In genomic region chr4:133495711-133496110, GRCm38 (mm10) we compare ENCODE assay signal across 12 mouse cellular contexts. TPM values are rescaled to one million over a fixed set of nuclear protein-coding genes. Genes with fewer than 3 reads are reported as not detected.
DNase-seq lines count a peak whose midpoint lies in the region; ATAC-seq lines count a peak whose summit lies in the region.
"Had no signal": no experiment of that assay in that cellular context is flagged by ENCODE, and none has a peak within 500 bp of the region (broad histone marks: within the 10 kb centered on the region; RNA-seq: fewer than 3 reads in every experiment).

No protein-coding gene starts in this region.

- ATAC-seq in forebrain, embryonic 15.5 days (replicated peaks), result no peak
- ATAC-seq in forebrain, embryonic 14.5 days, result no peak
- ATAC-seq: activated CD4-positive, CD25-positive, alpha-beta regulatory T cell, adult 4 months had no signal

- peaks cover 52% of the 10 kb centered on the region for H3K27me3 ChIP-seq in forebrain, embryonic 15.5 days
- H3K27me3 ChIP-seq in forebrain, embryonic 14.5 days (replicated peaks; ENCODE audit: control insufficient read depth, insufficient read depth, low read length), result peaks cover 57% of the 10 kb centered on the region

- H3K36me3 ChIP-seq in forebrain, embryonic 15.5 days, result no peaks in the 10 kb centered on the region
- H3K36me3 ChIP-seq in forebrain, embryonic 14.5 days (ENCODE audit: control insufficient read depth, insufficient read depth, low read length), result no peaks in the 10 kb centered on the region
- H3K36me3 ChIP-seq: embryonic facial prominence, embryonic 12.5 days; limb, embryonic 15.5 days; stomach, embryonic 15.5 days had no signal

- peak overlapping the region; percentile 9; the same call in 1 of the 2 replicates for H3K4me2 ChIP-seq in forebrain, embryonic 15.5 days (replicated peaks)
- no peak overlapping the region for H3K4me2 ChIP-seq in forebrain, embryonic 14.5 days (ENCODE audit: low read length)
- H3K4me2 ChIP-seq: embryonic facial prominence, embryonic 12.5 days; limb, embryonic 15.5 days; stomach, embryonic 15.5 days had no signal

- H3K27ac ChIP-seq in forebrain, embryonic 15.5 days (replicated peaks), result no peak overlapping the region
- no peak overlapping the region for H3K27ac ChIP-seq in forebrain, embryonic 14.5 days (ENCODE audit: low read depth, low read length)
- H3K27ac ChIP-seq: embryonic facial prominence, embryonic 12.5 days; limb, embryonic 15.5 days; stomach, embryonic 15.5 days had no signal

- 24% methylated on average over 7 of the region's 7 CpGs for WGBS in forebrain, embryonic 15.5 days
- WGBS in forebrain, embryonic 14.5 days, result 28% methylated on average over 7 of the region's 7 CpGs

- H3K9ac ChIP-seq in forebrain, embryonic 15.5 days (replicated peaks), result no peak overlapping the region
- no peak overlapping the region for H3K9ac ChIP-seq in forebrain, embryonic 14.5 days (ENCODE audit: low read length)
- H3K9ac ChIP-seq: embryonic facial prominence, embryonic 12.5 days; limb, embryonic 15.5 days; stomach, embryonic 15.5 days had no signal

- DNase-seq in forebrain, embryonic 14.5 days (ENCODE audit: low spot score), result no peak
- DNase-seq in kidney, postnatal 4 days, result peak; percentile 72 to 76
- no peak for DNase-seq in kidney, adult 18-20 months
- DNase-seq in R1 (ENCODE audit: low read depth, low spot score), result peak; percentile 37
- peak; percentile 86 for DNase-seq in cerebellum, postnatal 10 days
- no peak for DNase-seq in frontal cortex, postnatal 25 days (ENCODE audit: low spot score in 2 of 2)
- no peak for DNase-seq in thymus, postnatal 36 days

- no peaks in the 10 kb centered on the region for H3K9me3 ChIP-seq in forebrain, embryonic 15.5 days
- H3K9me3 ChIP-seq in forebrain, embryonic 14.5 days (replicated peaks; ENCODE audit: control insufficient read depth, low read length), result no peaks in the 10 kb centered on the region
- H3K9me3 ChIP-seq: embryonic facial prominence, embryonic 12.5 days; limb, embryonic 15.5 days; stomach, embryonic 15.5 days had no signal

- H3K4me3 ChIP-seq in forebrain, embryonic 15.5 days, result no peak overlapping the region
- H3K4me3 ChIP-seq in forebrain, embryonic 14.5 days (ENCODE audit: low read depth, low read length), result no peak overlapping the region
- H3K4me3 ChIP-seq: embryonic facial prominence, embryonic 12.5 days; limb, embryonic 15.5 days; stomach, embryonic 15.5 days had no signal

- H3K4me1 ChIP-seq in forebrain, embryonic 15.5 days, result peaks cover 33% of the 10 kb centered on the region
- peaks cover 4% of the 10 kb centered on the region; the same call in 1 of the 2 replicates for H3K4me1 ChIP-seq in forebrain, embryonic 14.5 days (ENCODE audit: control insufficient read depth, insufficient read depth, low read length)

RNA-seq across cellular contexts. Expression of gene Trnp1, which starts 2.6 kb away (rescaled TPM):
- 7.9 and 9.0 TPM in 2 replicates for polyA plus RNA-seq in forebrain, embryonic 15.5 days (2015; fragmentation: Nextera tagmentation; extraction: Ambion mirVana)
- polyA plus RNA-seq in forebrain, embryonic 14.5 days (2014; fragmentation: Nextera tagmentation; extraction: Ambion mirVana), result 5.8 and 6.2 TPM in 2 replicates
- polyA plus RNA-seq: activated CD4-positive, CD25-positive, alpha-beta regulatory T cell, adult 4 months had no signal

RNA-seq across cellular contexts. Expression of gene Tent5b, which starts 15.8 kb away (rescaled TPM):
- polyA plus RNA-seq in forebrain, embryonic 15.5 days (2015; fragmentation: Nextera tagmentation; extraction: Ambion mirVana), result 0.11 and 0.13 TPM in 2 replicates
- 0.09 and 0.27 TPM in 2 replicates for polyA plus RNA-seq in forebrain, embryonic 14.5 days (2014; fragmentation: Nextera tagmentation; extraction: Ambion mirVana)
- polyA plus RNA-seq: activated CD4-positive, CD25-positive, alpha-beta regulatory T cell, adult 4 months had no signal

RNA-seq across cellular contexts. Expression of gene Kdf1, which starts 23.1 kb away (rescaled TPM):
- polyA plus RNA-seq in forebrain, embryonic 15.5 days (2015; fragmentation: Nextera tagmentation; extraction: Ambion mirVana), result 0.18 and 0.41 TPM in 2 replicates
- 0.12 and 0.20 TPM in 2 replicates for polyA plus RNA-seq in forebrain, embryonic 14.5 days (2014; fragmentation: Nextera tagmentation; extraction: Ambion mirVana)
- polyA plus RNA-seq: activated CD4-positive, CD25-positive, alpha-beta regulatory T cell, adult 4 months had no signal

RNA-seq across cellular contexts. Expression of gene Nudc, which starts 50.1 kb away (rescaled TPM):
- 276 and 280 TPM in 2 replicates for polyA plus RNA-seq in forebrain, embryonic 15.5 days (2015; fragmentation: Nextera tagmentation; extraction: Ambion mirVana)
- polyA plus RNA-seq in forebrain, embryonic 14.5 days (2014; fragmentation: Nextera tagmentation; extraction: Ambion mirVana), result 139 and 181 TPM in 2 replicates

RNA-seq across cellular contexts. Expression of gene Nr0b2, which starts 57.5 kb away (rescaled TPM):
- not detected in 2 replicates for polyA plus RNA-seq in forebrain, embryonic 15.5 days (2015; fragmentation: Nextera tagmentation; extraction: Ambion mirVana)
- polyA plus RNA-seq in forebrain, embryonic 14.5 days (2014; fragmentation: Nextera tagmentation; extraction: Ambion mirVana), result not detected in 2 replicates
- polyA plus RNA-seq: activated CD4-positive, CD25-positive, alpha-beta regulatory T cell, adult 4 months; embryonic facial prominence, embryonic 12.5 days; limb, embryonic 15.5 days had no signal

Comparison
In these comparisons a context has a peak if more than half of its experiments do, and no peak if none do; other contexts are left out.
1. DNase-seq: peak in kidney, postnatal 4 days (2 of 2), R1 (single experiment) and cerebellum, postnatal 10 days (2 of 2); none in forebrain, embryonic 14.5 days (single experiment), kidney, adult 18-20 months (single experiment), frontal cortex, postnatal 25 days (0 of 2) and thymus, postnatal 36 days (0 of 2).